Mouse (Mus musculus): ENCODE measurements around the gene Dtx3l.
"Not testable (repeated sequence)": the region's sequence is repeated elsewhere in the genome, so short reads cannot be mapped to it uniquely, and the experiment has no call there.

Dtx3l gene

DNA sequence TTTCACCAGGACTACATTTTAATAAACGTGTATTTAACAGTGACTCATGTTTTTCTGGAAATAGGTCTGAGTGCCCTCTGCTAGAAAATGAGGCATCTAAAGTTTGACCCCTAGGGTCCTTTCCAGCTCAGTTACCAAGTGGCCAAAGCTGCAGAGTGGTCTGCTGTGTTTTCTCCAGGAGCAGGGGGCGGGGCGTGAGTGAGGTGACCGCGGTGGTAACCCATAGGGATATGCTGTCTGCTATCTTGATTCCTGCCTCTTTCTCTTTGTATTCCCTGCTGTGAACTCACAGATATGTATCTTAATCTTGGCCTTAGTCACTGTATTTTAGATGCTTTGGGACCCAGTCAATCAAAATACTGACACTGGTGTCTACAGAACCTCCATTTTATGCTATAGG is 14.6 kb downstream of the Dtx3l start:
- no peak for DNase-seq (ENCODE audit: low spot score in 2 of 2)

DNA sequence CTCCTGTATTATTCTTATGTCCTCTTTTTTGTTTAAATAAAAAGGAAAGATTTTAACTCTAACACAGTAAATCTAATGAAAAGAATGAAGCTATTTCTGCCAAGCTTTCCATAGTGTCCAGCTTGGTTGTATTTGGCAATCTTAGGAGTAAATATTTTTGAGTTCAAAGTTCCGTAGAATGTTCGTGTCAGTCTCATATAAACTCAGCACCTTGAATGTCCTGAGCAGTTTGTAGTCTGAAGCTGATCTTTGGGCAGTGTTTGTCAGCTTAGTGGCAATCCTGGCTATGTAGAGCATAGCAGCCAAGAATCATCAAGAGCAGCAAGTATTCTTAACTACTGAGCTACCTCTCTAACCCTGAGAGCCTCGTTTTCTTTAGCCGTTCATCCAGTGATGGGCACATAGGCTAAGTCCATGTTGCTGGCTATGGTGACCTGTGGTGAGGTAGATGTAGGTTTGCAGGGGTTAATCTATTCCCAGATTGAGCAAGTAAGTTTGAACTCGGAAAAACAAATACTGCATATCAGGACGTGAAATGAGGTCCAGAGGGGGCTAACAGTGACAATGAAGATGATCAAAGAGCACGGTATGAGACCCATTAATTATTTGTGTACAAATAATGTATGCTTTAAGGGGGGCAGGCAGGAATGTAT is 15.3 kb downstream of the Dtx3l start:
- no peak for DNase-seq (ENCODE audit: low spot score in 2 of 2)

DNA sequence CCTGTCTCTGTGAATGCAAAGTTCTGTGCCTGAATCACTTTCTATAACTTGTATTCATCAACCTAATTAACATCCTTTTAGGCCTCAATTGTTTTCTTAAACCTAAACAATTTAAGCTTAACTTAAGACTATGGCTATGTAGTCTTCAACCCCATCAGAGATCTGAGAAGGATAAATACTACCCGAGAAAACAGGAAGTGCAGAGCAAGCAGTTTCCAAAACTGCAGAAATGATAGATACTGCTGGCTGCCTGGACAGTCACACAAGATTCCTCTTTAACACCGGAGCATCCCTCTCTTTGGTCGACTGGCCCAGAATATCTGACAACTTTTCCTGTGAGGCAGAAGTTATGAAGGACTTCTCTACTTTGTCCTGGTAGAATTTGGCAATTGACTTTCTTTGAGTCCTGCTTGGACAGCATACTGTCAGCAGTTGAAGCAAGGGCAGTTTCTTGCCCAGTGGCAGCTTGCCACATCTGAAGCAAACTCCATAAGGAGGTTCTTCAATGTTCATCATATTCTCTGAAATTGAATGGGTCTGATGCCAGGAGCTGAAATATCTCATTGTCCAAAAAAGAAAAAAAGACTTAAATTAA is 16.6 kb downstream of the Dtx3l start:
- DNase-seq (ENCODE audit: low spot score in 2 of 2): no peak

DNA sequence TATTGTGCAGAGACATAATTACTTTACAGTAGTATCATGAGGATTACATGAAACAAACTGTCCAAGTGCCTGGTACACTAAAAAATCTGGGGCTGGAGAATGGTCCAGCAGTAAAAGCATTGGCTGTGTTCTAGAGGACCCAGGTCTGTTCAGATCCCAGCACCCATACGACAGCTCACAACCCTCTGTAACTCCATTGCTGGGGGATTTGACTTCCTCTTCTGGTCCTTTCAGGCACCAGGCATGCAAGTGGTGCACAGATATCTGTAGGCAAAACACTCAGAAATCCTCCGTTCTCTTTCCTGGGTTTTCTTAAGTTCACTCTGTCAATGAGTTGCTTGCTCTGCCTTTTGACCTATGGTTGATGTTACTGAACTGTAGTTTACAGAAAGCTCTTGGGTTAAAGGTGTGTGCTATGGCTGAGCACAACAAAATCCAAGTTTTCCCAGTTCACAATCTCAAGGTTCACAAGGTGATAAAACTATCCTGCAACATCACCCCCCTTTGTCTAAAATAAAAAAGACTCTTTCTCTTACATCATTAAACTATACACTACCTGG is 17.2 kb downstream of the Dtx3l start:
- no peak for DNase-seq (ENCODE audit: low spot score in 2 of 2)

DNA sequence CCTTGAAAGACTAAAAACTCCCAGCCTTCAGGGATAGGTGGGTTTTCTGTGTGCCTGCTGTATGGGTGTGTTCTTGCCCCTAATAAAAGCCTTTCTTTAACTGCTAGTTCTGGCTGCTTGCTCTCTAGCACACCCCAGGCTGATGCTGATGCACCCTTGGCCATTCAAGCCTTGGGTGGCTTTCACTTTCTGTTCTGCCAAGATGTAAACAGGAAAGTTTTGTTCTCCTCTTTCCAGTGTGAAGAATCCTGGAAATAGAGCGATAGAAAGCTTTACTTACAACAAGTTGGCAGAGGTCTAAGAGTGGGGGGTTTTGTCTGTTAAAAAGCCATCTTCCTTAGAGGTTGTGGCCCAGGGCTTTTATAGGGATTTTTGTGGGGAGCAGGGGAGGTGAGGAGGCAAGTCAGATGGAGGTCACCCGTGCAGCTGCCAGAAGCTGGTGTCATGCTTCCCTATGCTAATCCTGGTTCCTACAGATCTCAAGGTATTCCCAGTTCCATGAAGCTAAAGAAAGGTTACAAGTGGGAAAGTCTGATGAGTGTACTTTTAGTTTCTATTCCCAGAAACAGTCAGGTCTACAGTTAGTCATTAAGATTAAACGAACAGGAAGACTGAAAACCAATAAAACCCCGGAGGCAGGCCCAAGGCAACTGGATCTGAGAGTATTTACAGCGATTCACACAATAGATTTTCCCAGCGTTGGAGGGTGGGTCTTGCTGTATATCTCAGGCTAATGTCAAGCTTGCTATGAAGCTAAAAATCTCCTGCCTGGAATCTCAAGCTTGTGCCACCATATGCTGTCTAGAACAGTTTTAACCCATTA is 20.0 kb downstream of the Dtx3l start:
- DNase-seq (ENCODE audit: low spot score in 2 of 2): no peak

DNA sequence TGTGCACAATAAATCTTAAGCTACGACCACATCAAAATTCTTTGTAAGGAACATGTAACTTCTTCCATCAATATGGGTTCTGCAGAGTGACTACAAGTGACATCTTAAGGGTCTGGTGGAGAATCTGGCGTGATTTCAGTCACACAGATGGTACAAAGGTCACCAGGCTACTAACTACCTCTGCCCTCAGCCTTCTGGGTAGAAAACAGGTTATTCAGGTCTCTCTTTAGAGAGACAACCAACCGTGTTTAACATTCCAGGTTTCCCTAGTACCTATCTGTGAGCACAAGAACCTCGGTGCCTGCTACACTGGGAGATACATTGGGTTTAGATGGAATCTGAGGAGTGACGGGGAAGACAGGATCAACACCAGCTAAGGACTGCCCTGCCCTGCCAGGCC is 24.6 kb downstream of the Dtx3l start:
- no peak for DNase-seq (ENCODE audit: low spot score in 2 of 2)

DNA sequence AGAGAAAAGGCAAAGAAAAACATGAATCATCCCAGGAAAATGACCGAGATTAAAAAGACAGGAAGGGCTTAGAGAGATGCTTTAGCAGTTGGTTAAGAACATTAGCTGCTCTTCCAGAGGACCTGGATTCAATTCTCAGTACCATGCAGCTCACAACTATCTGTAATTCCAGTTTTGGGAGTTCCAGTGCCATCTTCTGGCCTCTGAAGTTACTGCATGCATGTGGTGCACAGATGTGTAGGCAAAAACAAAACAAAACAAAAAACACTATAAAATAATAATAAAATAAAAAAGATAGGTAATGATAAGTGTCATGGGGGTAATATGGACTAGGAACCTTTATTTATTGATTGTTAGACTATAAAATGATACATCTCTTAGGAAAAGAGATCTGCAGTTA is 25.4 kb downstream of the Dtx3l start:
- no peak for DNase-seq (ENCODE audit: low spot score in 2 of 2)

DNA sequence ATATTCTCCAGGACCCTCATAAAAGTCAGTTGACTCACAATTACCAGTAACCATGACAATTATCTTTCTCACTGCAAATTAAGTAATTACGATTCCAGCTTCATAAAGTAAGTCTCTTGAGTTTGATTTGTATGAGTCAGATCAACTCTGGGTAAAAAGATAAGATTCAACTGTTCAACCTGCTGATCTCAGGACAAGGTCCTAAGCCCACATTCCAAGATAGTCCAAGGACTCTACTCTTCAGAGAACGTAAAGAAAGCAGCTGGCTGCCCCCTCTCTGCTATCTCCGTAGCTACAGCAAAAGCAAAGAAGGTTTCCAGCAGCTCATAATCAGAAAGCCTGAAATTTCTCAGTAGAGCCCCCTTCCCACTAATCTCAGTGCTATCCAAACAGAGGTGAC is 27.5 kb downstream of the Dtx3l start:
- no peak for DNase-seq (ENCODE audit: low spot score in 2 of 2)

DNA sequence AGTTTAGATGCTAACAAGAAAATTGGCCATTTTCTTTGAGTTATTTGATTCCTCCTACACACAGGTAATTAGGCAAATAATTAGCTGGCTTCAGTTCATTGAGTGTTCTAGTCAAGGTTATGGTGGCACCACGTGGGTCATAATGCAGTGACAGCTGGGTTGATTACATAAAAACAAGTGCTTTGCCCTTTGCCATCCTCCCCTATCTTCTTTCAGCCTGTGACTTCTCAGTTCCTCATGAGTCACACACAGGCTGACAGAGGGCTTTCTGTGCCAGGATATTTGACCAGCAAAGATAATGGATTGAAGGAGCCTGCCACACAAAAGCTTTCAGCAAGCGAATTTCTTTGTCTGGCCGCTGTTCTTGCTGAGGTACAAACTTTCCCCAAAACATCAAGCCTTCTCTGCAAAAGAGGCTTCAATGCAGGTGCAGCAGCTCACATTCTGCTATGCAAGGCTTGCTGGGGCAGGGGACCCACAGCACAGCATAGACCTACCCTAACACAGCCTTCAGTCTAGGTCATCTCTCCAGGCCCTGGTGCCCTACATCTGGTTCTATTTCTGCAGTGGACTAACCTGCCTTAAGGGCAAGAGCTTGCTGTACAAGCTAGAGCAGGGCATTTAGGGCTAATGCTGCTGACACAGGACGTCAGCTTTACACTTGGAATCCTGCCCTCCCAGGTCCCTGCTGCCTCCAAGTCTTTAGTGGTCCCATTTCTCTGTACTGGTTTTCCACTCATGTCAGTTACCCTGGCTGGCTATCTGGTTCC is 31.3 kb downstream of the Dtx3l start:
- DNase-seq (ENCODE audit: low spot score in 2 of 2): no peak

DNA sequence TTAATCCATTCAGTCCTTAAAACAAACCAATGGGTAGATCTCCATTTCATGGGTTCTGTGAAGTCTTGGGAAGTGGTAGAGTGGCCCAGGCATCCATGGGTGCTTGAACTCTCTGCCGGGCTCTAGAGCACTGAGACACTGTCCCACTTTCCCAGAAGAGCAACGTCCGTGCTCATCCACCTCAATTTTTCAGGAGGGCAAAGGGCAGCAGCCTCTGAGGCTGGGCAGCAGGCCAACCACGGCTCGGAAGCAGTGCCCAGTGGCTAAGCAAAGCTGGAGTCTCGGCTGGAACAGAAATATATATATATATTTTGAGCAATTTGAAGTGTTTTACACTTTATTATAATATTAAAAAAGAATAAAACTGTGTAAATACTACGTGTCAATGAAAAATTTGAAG is 32.1 kb downstream of the Dtx3l start:
- no peak for DNase-seq (ENCODE audit: low spot score in 2 of 2)

DNA sequence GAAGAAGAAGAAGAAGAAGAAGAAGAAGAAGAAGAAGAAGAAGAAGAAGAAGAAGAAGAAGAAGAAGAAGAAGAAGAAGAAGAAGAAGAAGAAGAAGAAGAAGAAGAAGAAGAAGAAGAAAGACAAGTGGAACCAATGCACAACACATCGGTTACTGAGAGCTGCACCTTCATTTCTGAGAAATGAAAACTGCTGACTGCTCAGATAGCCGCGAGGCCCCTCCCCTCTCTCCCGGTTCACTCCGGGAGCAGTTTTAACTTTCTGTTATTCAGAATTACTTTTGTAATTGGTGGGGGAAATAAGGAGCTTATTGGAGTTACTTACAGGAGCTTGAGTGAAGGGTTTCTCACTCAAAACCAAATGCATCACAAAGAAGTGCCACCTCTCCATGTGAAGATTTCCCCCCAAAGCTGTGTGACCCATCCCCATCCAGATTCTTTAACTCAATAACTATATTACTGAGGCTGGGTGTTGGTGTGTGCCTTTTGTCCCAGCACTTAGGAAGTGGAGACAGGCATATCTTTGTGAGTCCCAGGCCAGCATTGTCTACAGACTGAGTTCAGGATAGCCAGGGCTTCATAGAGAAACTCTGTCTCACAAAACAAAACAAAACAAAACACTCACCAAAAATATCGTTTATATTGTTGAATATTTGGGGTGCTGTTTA is 33.0 kb downstream of the Dtx3l start:
- no peak for DNase-seq (ENCODE audit: low spot score in 2 of 2)

DNA sequence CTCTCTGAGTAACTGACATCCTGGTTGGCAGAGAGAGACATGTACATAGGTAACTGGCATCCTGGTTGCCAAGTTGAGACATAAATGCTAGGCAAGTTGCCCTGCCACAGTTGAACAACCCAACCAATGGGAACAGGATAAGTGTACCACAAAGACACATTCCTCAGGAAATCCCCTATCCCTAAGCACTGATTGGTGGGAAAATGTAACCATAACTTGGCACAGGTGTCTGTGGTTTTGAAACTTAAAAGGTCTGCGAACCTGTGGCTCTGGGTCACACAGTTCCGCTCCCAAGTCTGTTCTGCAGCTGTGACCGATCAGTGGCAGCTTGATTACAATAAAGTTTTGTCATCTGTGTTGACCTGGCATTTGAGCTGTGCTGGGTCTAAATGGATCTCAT is 33.6 kb downstream of the Dtx3l start:
- no peak for DNase-seq (ENCODE audit: low spot score in 2 of 2)

DNA sequence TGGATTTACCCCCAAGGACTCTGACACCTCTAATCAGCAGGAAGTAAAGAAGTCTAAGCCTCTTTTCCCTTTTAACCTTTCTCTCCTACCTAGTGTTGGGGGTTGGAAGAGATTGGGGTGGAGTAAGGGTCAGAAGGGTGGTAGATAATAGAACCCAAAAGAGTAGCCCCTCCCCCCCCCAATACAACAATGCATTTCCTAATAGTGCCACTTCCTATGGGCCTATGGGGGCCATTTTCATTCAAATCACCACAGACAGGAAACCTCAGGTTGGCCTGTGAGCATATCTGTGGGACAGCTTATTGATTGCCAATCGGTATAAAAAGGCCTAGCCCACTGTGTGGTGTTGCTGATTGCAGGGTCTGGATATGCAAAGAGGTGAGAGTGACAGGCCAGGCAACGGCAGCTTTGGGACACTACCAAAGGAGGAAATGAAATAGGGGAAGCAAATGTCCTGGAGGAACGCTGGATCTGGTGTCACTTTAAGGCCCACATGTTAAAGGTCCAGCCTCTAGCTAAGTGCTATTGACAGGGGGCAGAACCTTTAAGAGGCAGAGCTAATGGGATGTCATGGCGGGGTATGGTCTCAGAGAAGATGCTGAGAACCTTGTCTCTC is 34.7 kb downstream of the Dtx3l start:
- DNase-seq (ENCODE audit: low spot score in 2 of 2): no peak

DNA sequence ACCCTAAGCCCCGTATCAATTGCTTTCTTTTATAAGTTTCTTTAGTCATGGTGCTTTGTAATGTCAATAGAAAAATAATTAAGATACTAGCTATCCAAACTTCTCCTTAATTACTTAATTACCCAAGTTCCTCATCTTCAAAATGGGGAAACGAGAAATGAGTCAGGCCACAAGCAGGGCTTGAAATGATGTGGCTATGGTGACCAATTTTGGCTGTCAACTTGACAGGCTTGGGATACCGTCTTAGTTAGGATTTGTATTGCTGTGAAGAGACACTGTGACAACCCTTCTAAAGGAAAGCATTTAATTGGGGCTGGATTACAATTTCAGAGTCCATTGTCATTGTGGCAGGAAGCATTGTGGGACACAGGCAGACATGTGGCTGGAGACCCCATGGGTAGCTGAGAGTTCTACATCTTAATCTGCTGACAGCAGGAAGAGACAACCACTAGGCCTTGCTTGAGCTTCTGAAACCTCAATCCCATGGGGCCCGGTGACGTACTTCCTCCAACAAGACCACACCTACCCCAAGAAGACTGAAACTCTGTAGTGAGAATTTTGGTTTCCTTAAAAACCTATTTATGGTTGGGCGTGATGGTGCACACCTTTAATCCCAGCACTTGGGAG is 35.8 kb downstream of the Dtx3l start:
- DNase-seq (ENCODE audit: low spot score in 2 of 2): no peak

DNA sequence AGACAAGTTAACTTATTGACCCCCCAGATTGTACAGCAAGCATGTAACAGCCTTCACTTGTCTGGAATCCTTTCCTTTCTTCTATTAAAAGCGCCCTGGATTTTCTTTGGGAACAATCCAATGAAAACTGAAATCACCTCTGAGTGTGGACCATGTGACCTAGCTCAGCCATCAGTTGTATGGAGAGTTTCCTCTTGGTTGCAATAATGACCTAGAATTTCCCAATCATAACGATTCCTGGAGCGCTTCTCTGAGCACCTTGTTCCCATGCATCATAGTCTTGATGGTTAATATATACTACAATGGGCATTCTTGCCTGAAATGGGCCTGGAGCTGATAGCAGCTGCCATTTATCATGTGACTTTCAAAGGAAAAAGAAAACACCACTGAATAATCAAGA is 38.4 kb downstream of the Dtx3l start:
- no peak for DNase-seq (ENCODE audit: low spot score in 2 of 2)

DNA sequence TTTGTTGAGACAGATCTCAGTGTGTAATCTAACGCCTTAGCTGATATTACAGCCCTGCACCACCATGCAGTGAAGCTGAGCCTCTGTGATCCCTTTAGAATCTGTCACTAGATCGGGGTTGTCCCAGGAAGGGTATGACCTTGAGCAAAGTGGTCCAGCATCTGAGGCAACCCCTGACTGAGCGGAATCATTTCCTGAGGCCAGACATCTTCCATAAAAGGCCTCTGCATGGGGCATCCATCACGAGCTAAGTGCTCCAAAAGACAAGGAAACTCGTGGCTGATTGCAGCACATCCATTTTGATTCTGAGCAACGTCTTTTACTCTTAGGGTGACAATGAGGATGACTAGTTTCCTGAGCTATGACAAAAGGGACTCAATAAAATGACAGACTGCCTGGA is 44.0 kb downstream of the Dtx3l start:
- no peak for DNase-seq (ENCODE audit: low spot score in 2 of 2)

DNA sequence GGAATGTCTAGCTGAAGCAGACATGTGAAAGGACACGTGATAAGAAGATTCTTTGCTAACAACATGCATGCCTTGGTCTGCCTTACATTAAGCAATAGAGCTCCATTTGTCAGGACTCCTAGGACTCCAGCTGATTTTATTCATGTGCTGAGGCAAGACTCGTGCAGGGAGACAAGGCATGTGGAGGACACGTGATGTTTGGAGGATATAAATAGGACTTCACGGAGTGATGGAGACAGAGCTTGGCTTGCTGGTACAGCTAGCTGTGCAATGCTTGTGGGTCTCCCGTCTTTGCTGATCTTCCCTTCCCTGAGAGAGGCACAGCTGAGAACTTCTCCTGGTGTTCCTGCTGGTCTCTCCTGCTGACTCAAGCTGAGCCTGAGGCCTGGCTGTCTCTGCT is 47.3 kb downstream of the Dtx3l start:
- DNase-seq (ENCODE audit: low spot score in 2 of 2): not testable (repeated sequence)

DNA sequence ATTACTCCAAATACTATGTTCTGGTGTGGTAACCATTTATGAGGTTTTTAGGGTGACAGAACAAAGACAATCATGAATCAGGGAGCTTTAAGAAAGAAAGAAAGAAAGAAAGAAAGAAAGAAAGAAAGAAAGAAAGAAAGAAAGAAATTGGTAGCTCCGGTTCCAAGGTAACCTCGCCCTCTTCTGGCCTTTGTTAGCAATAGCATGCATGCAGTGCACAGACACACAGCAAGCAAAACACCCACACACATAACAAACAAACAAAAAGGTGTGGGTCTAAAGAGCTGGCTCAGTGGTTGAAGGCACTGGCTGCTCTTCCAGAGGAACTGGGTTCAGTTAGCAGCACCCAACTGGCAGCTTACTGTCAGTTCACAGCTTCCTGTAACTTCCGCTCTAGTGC is 48.3 kb downstream of the Dtx3l start:
- no peak for DNase-seq (ENCODE audit: low spot score in 2 of 2)

DNA sequence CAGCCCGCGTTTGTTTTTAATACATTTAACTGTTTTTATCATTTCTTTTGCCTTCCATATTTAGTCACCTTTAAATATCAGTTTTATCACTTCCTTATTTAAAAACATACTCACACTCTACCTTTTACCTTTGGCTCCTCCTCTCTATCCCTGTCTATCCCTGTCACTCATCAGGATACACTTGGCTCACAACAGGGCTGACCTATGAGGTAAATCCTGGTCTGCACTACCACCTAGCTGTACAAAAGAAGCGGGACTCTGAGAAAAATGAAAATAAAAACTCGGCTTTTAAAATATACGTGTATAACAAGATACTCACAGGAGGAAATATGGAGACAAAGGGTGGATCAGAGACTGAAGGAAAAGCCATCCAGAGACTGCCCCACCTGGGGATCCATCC is 50.0 kb downstream of the Dtx3l start:
- DNase-seq (ENCODE audit: low spot score in 2 of 2): no peak

DNA sequence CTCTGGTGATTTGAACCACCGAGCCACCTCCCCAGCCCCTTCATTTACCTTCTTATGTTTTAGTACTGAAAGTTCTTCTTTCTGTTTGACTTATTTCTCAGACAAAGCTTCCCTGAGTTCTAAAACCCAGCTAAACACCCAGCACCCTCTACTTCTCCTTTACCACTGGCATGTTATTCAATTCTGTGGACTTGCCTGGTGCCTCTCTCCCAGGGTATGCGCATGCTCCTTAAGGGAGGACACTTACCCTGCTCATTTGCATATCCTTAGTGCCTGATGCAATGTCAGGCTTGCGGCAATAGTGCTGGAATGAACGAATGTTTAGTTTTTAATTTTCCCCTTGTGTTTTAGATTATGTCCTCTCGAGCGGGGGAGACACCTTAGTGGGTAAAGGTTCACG is 50.8 kb downstream of the Dtx3l start:
- DNase-seq (ENCODE audit: low spot score in 2 of 2): no peak
